In genomic region chr10:118038465-118038864, GRCm38 (mm10) we compare ENCODE assay signal across 25 mouse cellular contexts.
"Had no signal": no experiment of that assay in that cellular context is flagged by ENCODE, and none has a peak within 500 bp of the region (broad histone marks: within the 10 kb centered on the region; RNA-seq: fewer than 3 reads in every experiment).

No protein-coding gene starts in this region.

- DNase-seq: gastrocnemius, adult 2 months; gastrocnemius, postnatal 10 days; gastrocnemius, postnatal 25 days; heart, postnatal 10 days; heart, postnatal 4 days; kidney, adult 18-20 months; kidney, adult 8-10 months; kidney, postnatal 10 days; kidney, postnatal 25 days; kidney, postnatal 4 days; layer of hippocampus, adult 9-11 months; layer of hippocampus, postnatal 36 days; left cerebral cortex, postnatal 4 days had no signal

- H3K36me3 ChIP-seq: heart, embryonic 10.5 days; heart, embryonic 12.5 days; hindbrain, embryonic 10.5 days; hindbrain, embryonic 12.5 days; limb, embryonic 13.5 days; limb, embryonic 15.5 days; liver, embryonic 12.5 days had no signal

- H3K27ac ChIP-seq: gastrocnemius, adult 2 months; heart, embryonic 10.5 days; hindbrain, embryonic 10.5 days; hindbrain, embryonic 12.5 days; hindbrain, embryonic 14.5 days; limb, embryonic 13.5 days; limb, embryonic 15.5 days; liver, embryonic 12.5 days; liver, embryonic 14.5 days had no signal

- ATAC-seq: hindbrain, embryonic 16.5 days; inflammation-experienced regulatory T-cells, adult 6 months; intestine, postnatal 0 days; liver, embryonic 12.5 days had no signal

- H3K4me3 ChIP-seq: gastrocnemius, adult 2 months; heart, embryonic 10.5 days; heart, embryonic 12.5 days; hindbrain, embryonic 10.5 days; hindbrain, embryonic 12.5 days; limb, embryonic 13.5 days; limb, embryonic 15.5 days; liver, embryonic 12.5 days had no signal

- H3K27me3 ChIP-seq: heart, embryonic 12.5 days; hindbrain, embryonic 12.5 days; limb, embryonic 13.5 days; limb, embryonic 15.5 days; liver, embryonic 12.5 days had no signal

- H3K4me1 ChIP-seq: heart, embryonic 10.5 days; hindbrain, embryonic 10.5 days; hindbrain, embryonic 12.5 days had no signal

- H3K9me3 ChIP-seq: heart, embryonic 10.5 days; hindbrain, embryonic 10.5 days; limb, embryonic 15.5 days had no signal

- H3K4me2 ChIP-seq: heart, embryonic 12.5 days; hindbrain, embryonic 12.5 days; hindbrain, embryonic 14.5 days; limb, embryonic 13.5 days; limb, embryonic 15.5 days; liver, embryonic 12.5 days had no signal

- H3K9ac ChIP-seq: heart, embryonic 12.5 days; hindbrain, embryonic 12.5 days; hindbrain, embryonic 14.5 days; limb, embryonic 13.5 days; limb, embryonic 15.5 days; liver, embryonic 12.5 days; liver, embryonic 14.5 days had no signal
